Mouse (Mus musculus) E14TG2a.4 (cell line): ENCODE results near the gene Elavl4.

ENCODE experiments used
- CTCF ChIP-seq: conservative IDR thresholded peaks from 2 replicates; pipeline ENCODE4 v1.5.1; 2014; ENCODE audit warnings: low read length
- NANOG ChIP-seq: IDR thresholded peaks from 2 replicates; pipeline ENCODE4 v1.6.1; 2014; ENCODE audit warnings: borderline replicate concordance, low read length, mixed read lengths
- POU5F1 ChIP-seq: IDR thresholded peaks from 2 replicates; pipeline ENCODE4 v1.6.1; 2014; ENCODE audit warnings: low read length, borderline replicate concordance

- TF ChIP-seq CTCF (no peak), POU5F1 (no peak), NANOG (no peak)
Observed at GRCm38 (mm10) chr4:110234554-110234953, 117.2 kb downstream of the Elavl4 start.
